Mouse (Mus musculus) stomach, embryonic 15.5 days (tissue): Measurements from ENCODE around the gene Frem1. TPM values are rescaled to one million over a fixed set of nuclear protein-coding genes. Genes with fewer than 3 reads are reported as not detected.
A peak's percentile ranks its signal among the peaks of the same experiment; 100 is the strongest.

Experiments
- ATAC-seq: fragments of 200-750 bp; cut with Nextera tagmentation; 2 replicates; pipeline ENCODE4 v1.8.0; 2017; ENCODE audit warnings: low read depth, moderate number of reproducible peaks, moderate TSS enrichment; ENCODE audit not compliant: insufficient read depth, low FRiP score
- H3K27ac ChIP-seq: fragments of 300-500 bp; sonication (generic); 2 replicates; pipeline ENCODE4 v1.5.1; 2015; ENCODE audit warnings: mild to moderate bottlenecking, inconsistent platforms
- H3K27me3 ChIP-seq: fragments of 300-500 bp; sonication (generic); replicated peaks from 2 replicates; pipeline ENCODE4 v1.6.1; 2015; ENCODE audit warnings: inconsistent platforms
- H3K36me3 ChIP-seq: fragments of 300-500 bp; sonication (generic); 2 replicates; pipeline ENCODE4 v1.6.1; 2015; ENCODE audit warnings: inconsistent platforms
- H3K4me1 ChIP-seq: fragments of 300-500 bp; sonication (generic); 2 replicates; pipeline ENCODE4 v1.6.1; 2015; ENCODE audit warnings: inconsistent platforms
- H3K4me2 ChIP-seq: fragments of 300-500 bp; sonication (generic); 2 replicates; pipeline ENCODE4 v1.6.1; 2015; ENCODE audit warnings: mild to moderate bottlenecking, inconsistent platforms
- H3K4me3 ChIP-seq: fragments of 300-500 bp; sonication (generic); replicated peaks from 2 replicates; pipeline ENCODE4 v1.5.1; 2015; ENCODE audit warnings: inconsistent platforms
- H3K9ac ChIP-seq: fragments of 300-500 bp; sonication (generic); 2 replicates; pipeline ENCODE4 v1.6.1; 2015; ENCODE audit warnings: inconsistent platforms
- H3K9me3 ChIP-seq: fragments of 300-500 bp; sonication (generic); 2 replicates; pipeline ENCODE4 v1.6.1; 2016; ENCODE audit warnings: inconsistent platforms
- WGBS: fragments of 180-500 bp; shearing (Covaris S2); methylation state at CpG from one replicate; pipeline ENCODE4 v1.1.7; 2015; 5-methylcytosine and 5-hydroxymethylcytosine counted together
- polyA plus RNA-seq: library from polyadenylated mRNA; unstranded; fragments of >200 nt; fragmentation: Nextera tagmentation; extraction: Ambion mirVana; gene quantifications from 2 replicates; pipeline ENCODE4 v1.2.1, GENCODE M21; 2015

Gene Frem1
- polyA plus RNA-seq, 1 experiment from 2014 or later = 10.7 TPM

DNA sequence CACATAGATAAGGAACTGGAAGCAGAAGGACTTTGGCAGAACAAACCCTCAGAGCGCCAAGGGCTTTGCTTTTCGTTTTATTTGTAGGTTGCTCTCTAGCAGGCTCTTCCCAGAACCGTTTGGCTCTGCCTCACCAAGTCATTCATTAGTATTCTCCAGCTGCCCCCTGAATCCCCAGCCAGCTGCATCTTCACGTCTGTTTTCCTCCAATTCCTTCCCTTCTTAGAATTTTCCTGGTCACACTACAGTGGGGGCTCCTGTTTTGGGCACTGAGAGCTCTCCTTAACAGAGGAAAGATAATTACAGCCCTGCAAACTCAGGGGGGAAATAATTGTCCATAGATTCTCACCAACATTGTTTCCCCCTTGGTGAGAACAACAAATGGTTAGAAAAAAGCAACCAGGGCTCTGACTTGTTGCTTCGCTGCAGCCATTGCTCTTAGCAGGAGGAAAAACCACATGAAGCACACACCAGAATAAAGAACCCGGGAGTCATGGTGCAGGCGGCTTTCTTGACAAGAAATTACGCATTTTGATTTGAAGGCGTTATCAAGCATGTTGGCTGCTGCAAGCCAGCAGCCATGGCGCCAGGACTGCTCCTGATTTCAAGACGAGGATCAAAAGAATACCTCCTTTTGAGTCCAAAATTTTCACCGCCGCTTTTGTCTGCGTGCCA is 136.0 kb downstream of the Frem1 start:
- no peak overlapping the region for H3K4me2 ChIP-seq
- 49% methylated on average over 14 of the region's 14 CpGs for WGBS

GRCm38 (mm10) chr4:82915576-82915975 is 136.6 kb downstream of the Frem1 start:
- no peak overlapping the region for H3K4me2 ChIP-seq
- ATAC-seq = no peak
- no peak overlapping the region for H3K27ac ChIP-seq

More for the DNA sequence above, 136.0 kb downstream of the Frem1 start:
- H3K36me3 ChIP-seq = no peaks in the 10 kb centered on the region
- 0 out of 2 replicates have a peak overlapping the region, but pooled peaks have one; percentile 16 for H3K27ac ChIP-seq
- H3K27me3 ChIP-seq = no peaks in the 10 kb centered on the region
- no peaks in the 10 kb centered on the region for H3K9me3 ChIP-seq
- no peak overlapping the region for H3K4me3 ChIP-seq
- no peak overlapping the region for H3K9ac ChIP-seq
- H3K4me1 ChIP-seq = no peaks in the 10 kb centered on the region
- ATAC-seq = no peak

GRCm38 (mm10) chr4:82914601-82915143 is 137.5 kb downstream of the Frem1 start:
- no peak for ATAC-seq
- H3K9me3 ChIP-seq = no peaks in the 10 kb centered on the region
- no peak overlapping the region for H3K4me3 ChIP-seq
- H3K27ac ChIP-seq = no peak overlapping the region
- H3K4me1 ChIP-seq = no peaks in the 10 kb centered on the region
- no peak overlapping the region for H3K9ac ChIP-seq
- no peaks in the 10 kb centered on the region for H3K27me3 ChIP-seq
- no peak overlapping the region for H3K4me2 ChIP-seq
- no peaks in the 10 kb centered on the region for H3K36me3 ChIP-seq
- WGBS = 72% methylated on average over 11 of the region's 11 CpGs

More at GRCm38 (mm10) chr4:82915576-82915975, 136.6 kb downstream of the Frem1 start:
- H3K9ac ChIP-seq = no peak overlapping the region
- 45% methylated on average over 7 of the region's 7 CpGs for WGBS
- no peaks in the 10 kb centered on the region for H3K4me1 ChIP-seq
- no peaks in the 10 kb centered on the region for H3K27me3 ChIP-seq
- H3K36me3 ChIP-seq = no peaks in the 10 kb centered on the region
- H3K9me3 ChIP-seq = no peaks in the 10 kb centered on the region
- H3K4me3 ChIP-seq = no peak overlapping the region

DNA sequence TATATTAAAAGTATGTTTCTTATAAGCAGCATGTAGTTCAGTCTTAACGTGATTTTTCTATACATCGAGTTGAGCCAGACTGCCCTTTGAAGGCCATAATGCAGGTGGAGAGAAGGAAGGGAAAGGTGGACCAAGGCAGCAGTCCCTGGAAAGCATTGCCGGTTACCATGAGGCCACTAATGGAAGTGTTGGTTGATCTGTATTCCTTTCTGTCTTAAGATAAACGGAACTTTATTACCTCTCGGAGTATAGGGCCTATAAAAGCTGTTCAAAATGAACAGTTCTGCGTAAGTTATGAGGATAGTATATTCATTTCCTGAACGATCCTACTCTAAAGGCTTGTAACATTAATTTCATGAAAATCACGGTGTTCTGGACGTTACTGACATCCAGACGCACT is 156.9 kb downstream of the Frem1 start:
- no peaks in the 10 kb centered on the region for H3K9me3 ChIP-seq
- H3K4me1 ChIP-seq = no peaks in the 10 kb centered on the region
- H3K4me2 ChIP-seq = no peak overlapping the region
- H3K27ac ChIP-seq = no peak overlapping the region
- no peak overlapping the region for H3K4me3 ChIP-seq
- 65% methylated on average over 10 of the region's 10 CpGs for WGBS
- ATAC-seq = no peak
- H3K9ac ChIP-seq = no peak overlapping the region
- H3K27me3 ChIP-seq = no peaks in the 10 kb centered on the region
- H3K36me3 ChIP-seq = no peaks in the 10 kb centered on the region

GRCm38 (mm10) chr4:82892247-82892646 is 159.9 kb downstream of the Frem1 start:
- peak overlapping the region; percentile 27; the same call in 1 of the 2 replicates for H3K27ac ChIP-seq

DNA sequence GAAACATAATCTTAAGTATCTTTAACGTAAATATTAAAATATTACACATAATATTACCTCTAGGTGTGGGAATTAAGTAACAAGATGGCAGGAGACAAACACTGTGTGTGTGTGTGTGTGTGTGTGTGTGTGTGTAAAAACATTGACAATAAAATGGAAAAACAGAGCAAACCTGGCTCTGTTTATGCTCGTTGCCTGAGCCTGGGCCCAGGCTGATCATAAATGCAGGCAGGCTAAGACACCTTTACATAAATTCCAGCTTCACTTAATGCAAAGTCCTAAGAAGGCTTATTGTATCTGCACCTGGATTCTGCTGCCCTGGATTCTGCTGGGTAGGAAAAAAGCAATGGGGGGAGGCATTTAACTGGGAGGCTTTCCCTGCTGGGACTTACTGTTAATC is 160.6 kb downstream of the Frem1 start:
- no peak for ATAC-seq
- no peak overlapping the region for H3K9ac ChIP-seq
- no peaks in the 10 kb centered on the region for H3K9me3 ChIP-seq
- H3K27ac ChIP-seq = peak overlapping the region; percentile 27; the same call in 1 of the 2 replicates
- no peak overlapping the region for H3K4me3 ChIP-seq
- no peaks in the 10 kb centered on the region for H3K4me1 ChIP-seq
- no peak overlapping the region for H3K4me2 ChIP-seq
- 60% methylated on average over 2 of the region's 2 CpGs for WGBS
- H3K36me3 ChIP-seq = no peaks in the 10 kb centered on the region
- no peaks in the 10 kb centered on the region for H3K27me3 ChIP-seq

More at GRCm38 (mm10) chr4:82892247-82892646, 159.9 kb downstream of the Frem1 start:
- Histone ChIP-seq H3K27me3 (no peaks in the 10 kb centered on the region), H3K4me1 (no peaks in the 10 kb centered on the region), H3K9me3 (no peaks in the 10 kb centered on the region), H3K4me2 (no peak overlapping the region), H3K36me3 (no peaks in the 10 kb centered on the region), H3K9ac (no peak overlapping the region), H3K4me3 (no peak overlapping the region)
- WGBS = 82% methylated on average over 5 of the region's 5 CpGs
- ATAC-seq = no peak

GRCm38 (mm10) chr4:82891049-82891448 is 161.1 kb downstream of the Frem1 start:
- Histone ChIP-seq H3K9ac (no peak overlapping the region), H3K4me2 (no peak overlapping the region), H3K4me1 (no peaks in the 10 kb centered on the region), H3K27ac (peak overlapping the region; percentile 82), H3K4me3 (no peak overlapping the region), H3K9me3 (no peaks in the 10 kb centered on the region), H3K36me3 (no peaks in the 10 kb centered on the region), H3K27me3 (no peaks in the 10 kb centered on the region)
- WGBS = 35% methylated on average over 7 of the region's 7 CpGs
- ATAC-seq = peak; percentile 65; the same call in 1 of the 2 replicates

GRCm38 (mm10) chr4:82890585-82890984 is 161.6 kb downstream of the Frem1 start:
- peak; percentile 14; the same call in 1 of the 2 replicates for ATAC-seq
- WGBS = 56% methylated on average over 4 of the region's 4 CpGs
- Histone ChIP-seq H3K4me3 (no peak overlapping the region), H3K27ac (peak overlapping the region; percentile 82), H3K9ac (no peak overlapping the region), H3K27me3 (no peaks in the 10 kb centered on the region), H3K4me1 (no peaks in the 10 kb centered on the region), H3K36me3 (no peaks in the 10 kb centered on the region), H3K9me3 (no peaks in the 10 kb centered on the region), H3K4me2 (no peak overlapping the region)

GRCm38 (mm10) chr4:82886148-82886547 is 166.0 kb downstream of the Frem1 start:
- no peaks in the 10 kb centered on the region for H3K27me3 ChIP-seq
- 55% methylated on average over 2 of the region's 2 CpGs for WGBS
- H3K27ac ChIP-seq = no peak overlapping the region
- H3K9ac ChIP-seq = no peak overlapping the region
- H3K4me2 ChIP-seq = no peak overlapping the region
- H3K36me3 ChIP-seq = no peaks in the 10 kb centered on the region
- no peaks in the 10 kb centered on the region for H3K9me3 ChIP-seq
- ATAC-seq = no peak
- no peak overlapping the region for H3K4me3 ChIP-seq
- H3K4me1 ChIP-seq = 0 out of 2 replicates have a peak, but pooled peaks cover 5% of the 10 kb centered on the region

- Histone ChIP-seq H3K4me3 (no peak overlapping the region), H3K4me2 (no peak overlapping the region), H3K27ac (no peak overlapping the region), H3K4me1 (0 out of 2 replicates have a peak, but pooled peaks cover 5% of the 10 kb centered on the region), H3K9ac (no peak overlapping the region), H3K9me3 (no peaks in the 10 kb centered on the region), H3K27me3 (no peaks in the 10 kb centered on the region), H3K36me3 (no peaks in the 10 kb centered on the region)
- 18% methylated on average over 1 of the region's 1 CpGs for WGBS
- no peak for ATAC-seq
These were observed 166.6 kb downstream of the Frem1 start for GRCm38 (mm10) chr4:82885535-82885913.

DNA sequence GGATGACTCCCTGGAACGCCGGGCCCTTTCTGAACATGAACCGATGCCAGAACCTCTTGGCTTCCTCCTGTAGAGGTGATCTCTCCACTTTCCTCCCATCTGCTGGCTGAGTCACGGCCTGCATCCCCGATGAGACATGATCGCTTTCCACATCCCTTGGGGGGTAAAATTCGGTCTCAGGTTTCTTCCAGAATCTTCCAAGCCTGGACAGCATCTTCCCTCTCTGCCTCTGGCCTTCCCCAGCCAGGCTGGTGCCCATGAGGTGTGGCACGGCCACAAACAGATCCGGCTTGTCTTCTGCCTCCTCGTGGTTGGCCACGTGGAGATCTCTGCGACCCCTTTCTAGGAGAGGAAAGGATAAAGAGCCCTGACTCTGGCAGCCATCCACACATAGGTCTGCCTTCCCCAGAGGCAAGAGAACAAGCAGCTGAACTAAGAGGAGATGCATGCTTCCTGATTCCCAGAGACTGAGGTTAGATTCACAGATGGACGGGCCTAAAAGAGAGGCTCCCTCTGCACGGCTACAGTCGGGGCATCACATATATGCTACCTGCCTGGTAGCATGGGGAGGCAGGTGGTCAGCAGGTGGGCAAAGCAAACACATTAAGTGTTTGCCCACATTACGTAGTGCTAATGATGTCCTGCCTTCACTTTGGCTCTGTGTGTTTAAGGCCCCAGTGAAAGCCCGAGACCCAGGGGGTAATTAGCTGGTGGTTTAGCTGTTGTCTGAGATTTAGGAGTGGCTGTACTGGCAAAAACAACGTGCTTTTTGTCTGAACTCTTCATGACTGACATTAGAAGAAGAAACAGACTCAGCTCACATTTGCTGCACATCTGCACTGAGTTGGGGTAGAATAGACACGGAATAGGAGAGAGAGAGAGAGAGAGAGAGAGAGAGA is 167.3 kb downstream of the Frem1 start, which contains the start of gene Cer1:
TSS of gene Cer1 (minus strand) at position 513 of the 899 bp plus-strand sequence.
- Histone ChIP-seq H3K27me3 (no peaks in the 10 kb centered on the region), H3K36me3 (no peaks in the 10 kb centered on the region), H3K4me3 (no peak within 1 kb of the TSS), H3K9ac (no peak within 1 kb of the TSS), H3K4me2 (no peak within 1 kb of the TSS), H3K4me1 (0 out of 2 replicates have a peak, but pooled peaks cover 5% of the 10 kb centered on the region), H3K9me3 (no peaks in the 10 kb centered on the region), H3K27ac (no peak within 1 kb of the TSS)
- ATAC-seq = no peak
- 55% methylated on average over 19 of the region's 19 CpGs for WGBS
